Mouse (Mus musculus) lung, adult 2 months (tissue): ENCODE measurements at regions not wholly inside any gene's neighbourhood (a gene's known extent, or its start where the extent isn't known, plus 50 kb on each side); places are given as distances from the start of the nearest gene placed in this dataset.

Experiments
- DNase-seq: peaks from one replicate; pipeline ENCODE4 v3.0.0; 2022
- H3K4me1 ChIP-seq: fragments of 200-500 bp; 2 replicates; pipeline ENCODE4 v1.6.1; 2011; ENCODE audit warnings: low read length; ENCODE audit not compliant: control insufficient read depth, insufficient read depth
- H3K4me3 ChIP-seq: fragments of 200-500 bp; replicated peaks from 2 replicates; pipeline ENCODE3; 2011; ENCODE audit warnings: low read depth, mild to moderate bottlenecking, control low read depth, low read length; ENCODE audit errors: extremely low read depth
- CTCF ChIP-seq: fragments of 200-500 bp; IDR thresholded peaks from 2 replicates; pipeline ENCODE4 v1.5.1; 2011; ENCODE audit warnings: mild to moderate bottlenecking, low read length, control low read depth; ENCODE audit not compliant: insufficient read depth
- POLR2A ChIP-seq: fragments of 200-500 bp; IDR thresholded peaks from 2 replicates; pipeline ENCODE4 v1.6.1; 2011; ENCODE audit warnings: low read depth, mild to moderate bottlenecking, control low read depth, low read length, borderline replicate concordance; ENCODE audit errors: extremely low read depth
- WGBS: fragments of 180-500 bp; shearing (Covaris S2); methylation state at CpG from one replicate; pipeline ENCODE4 v1.1.7; 2018; 5-methylcytosine and 5-hydroxymethylcytosine counted together

GRCm38 (mm10) chr2:139071690-139072089 lies 422.0 kb upstream of the Sptlc3 start:
- Histone ChIP-seq H3K4me3 (no peak overlapping the region), H3K4me1 (no peaks in the 10 kb centered on the region)
- no peak for TF ChIP-seq POLR2A
- TF ChIP-seq CTCF: no peak
- DNase-seq: no peak
- 60% methylated on average over 1 of the region's 1 CpGs for WGBS

GRCm38 (mm10) chr2:139093487-139094066 lies 400.1 kb upstream of the Sptlc3 start:
- Histone ChIP-seq H3K4me3 (no peak overlapping the region), H3K4me1 (no peaks in the 10 kb centered on the region)
- WGBS: 88% methylated on average over 6 of the region's 6 CpGs
- DNase-seq: no peak
- TF ChIP-seq POLR2A (no peak), CTCF (no peak)

- DNase-seq: no peak
- Histone ChIP-seq H3K4me3 (no peak overlapping the region), H3K4me1 (no peaks in the 10 kb centered on the region)
- 86% methylated on average over 1 of the region's 1 CpGs for WGBS
- TF ChIP-seq CTCF: no peak
- no peak for TF ChIP-seq POLR2A
Measured at GRCm38 (mm10) chr2:139111669-139112068, 382.0 kb upstream of the Sptlc3 start.

GRCm38 (mm10) chr2:139114523-139114922 lies 379.2 kb upstream of the Sptlc3 start:
- H3K4me1 ChIP-seq: no peaks in the 10 kb centered on the region
- 87% methylated on average over 4 of the region's 4 CpGs for WGBS
- no peak for DNase-seq
- H3K4me3 ChIP-seq: no peak overlapping the region
- no peak for TF ChIP-seq CTCF
- TF ChIP-seq POLR2A: no peak

- TF ChIP-seq CTCF (no peak), POLR2A (no peak)
- no peaks in the 10 kb centered on the region for H3K4me1 ChIP-seq
- H3K4me3 ChIP-seq: no peak overlapping the region
- DNase-seq: no peak
- WGBS: 95% methylated on average over 1 of the region's 1 CpGs
Measured at GRCm38 (mm10) chr2:139120905-139121304, 372.8 kb upstream of the Sptlc3 start.

GRCm38 (mm10) chr2:139132121-139132520 lies 361.6 kb upstream of the Sptlc3 start:
- Histone ChIP-seq H3K4me1 (no peaks in the 10 kb centered on the region), H3K4me3 (no peak overlapping the region)
- 31% methylated on average over 1 of the region's 1 CpGs for WGBS
- TF ChIP-seq CTCF: no peak
- TF ChIP-seq POLR2A: no peak
- no peak for DNase-seq

- no peak for DNase-seq
- Histone ChIP-seq H3K4me1 (no peaks in the 10 kb centered on the region), H3K4me3 (no peak overlapping the region)
- TF ChIP-seq CTCF (no peak), POLR2A (no peak)
- 64% methylated on average over 1 of the region's 1 CpGs for WGBS
Measured at GRCm38 (mm10) chr2:139147004-139147403, 346.7 kb upstream of the Sptlc3 start.

- no peaks in the 10 kb centered on the region for H3K4me1 ChIP-seq
- no peak overlapping the region for H3K4me3 ChIP-seq
- WGBS: 65% methylated on average over 2 of the region's 2 CpGs
- no peak for TF ChIP-seq POLR2A
- no peak for TF ChIP-seq CTCF
- DNase-seq: no peak
Measured at GRCm38 (mm10) chr2:139179641-139180040, 314.1 kb upstream of the Sptlc3 start.

- TF ChIP-seq POLR2A (no peak), CTCF (no peak)
- no peak overlapping the region for H3K4me3 ChIP-seq
- no peak for DNase-seq
- WGBS: 65% methylated on average over 2 of the region's 2 CpGs
- no peaks in the 10 kb centered on the region for H3K4me1 ChIP-seq
Measured at GRCm38 (mm10) chr2:139198281-139198680, 295.4 kb upstream of the Sptlc3 start.

- DNase-seq: no peak
- no peak overlapping the region for H3K4me3 ChIP-seq
- TF ChIP-seq CTCF: no peak
- TF ChIP-seq POLR2A: no peak
- WGBS: 33% methylated on average over 1 of the region's 1 CpGs
- no peaks in the 10 kb centered on the region for H3K4me1 ChIP-seq
Measured at GRCm38 (mm10) chr2:139207649-139208048, 286.1 kb upstream of the Sptlc3 start.

GRCm38 (mm10) chr2:139220757-139221400 lies 272.8 kb upstream of the Sptlc3 start:
- WGBS: 25% methylated on average over 9 of the region's 9 CpGs
- TF ChIP-seq POLR2A (no peak), CTCF (no peak)
- Histone ChIP-seq H3K4me1 (no peaks in the 10 kb centered on the region), H3K4me3 (no peak overlapping the region)
- no peak for DNase-seq
